Mouse (Mus musculus) spleen, adult 2 months (tissue): ENCODE data around the gene Bcl6. TPM values are rescaled to one million over a fixed set of nuclear protein-coding genes. Genes with fewer than 3 reads are reported as not detected.

Experiments
- DNase-seq, 2 experiments: peaks; one replicate each; pipeline versions ENCODE4 v3.0.0 to v3.0.0-alpha.2; 2012 to 2021; ENCODE audit warnings: low spot score in 2 of 2, low read depth in 1 of 2
- H3K27ac ChIP-seq: fragments of 200-500 bp; 2 replicates; pipeline ENCODE4 v1.5.1; 2012; ENCODE audit warnings: low read length, inconsistent platforms; ENCODE audit not compliant: insufficient read depth
- H3K27me3 ChIP-seq: fragments of 200-500 bp; 2 replicates; pipeline ENCODE4 v1.6.1; 2012; ENCODE audit warnings: mild to moderate bottlenecking, moderate library complexity, low read length, inconsistent platforms; ENCODE audit not compliant: control insufficient read depth, insufficient read depth
- H3K36me3 ChIP-seq: fragments of 200-500 bp; 2 replicates; pipeline ENCODE4 v1.6.1; 2012; ENCODE audit warnings: mild to moderate bottlenecking, low read length, inconsistent platforms; ENCODE audit not compliant: control insufficient read depth, insufficient read depth
- H3K4me1 ChIP-seq: fragments of 200-500 bp; 2 replicates; pipeline ENCODE4 v1.6.1; 2011; ENCODE audit warnings: inconsistent platforms; ENCODE audit not compliant: control insufficient read depth, insufficient read depth, insufficient read length
- H3K4me3 ChIP-seq: fragments of 200-500 bp; 2 replicates; pipeline ENCODE4 v1.5.1; 2011; ENCODE audit warnings: mild to moderate bottlenecking, inconsistent platforms; ENCODE audit not compliant: insufficient read depth, insufficient read length; ENCODE audit errors: extremely low read depth
- CTCF ChIP-seq: fragments of 200-500 bp; IDR thresholded peaks from 2 replicates; pipeline ENCODE4 v1.5.1; 2011; ENCODE audit warnings: mild to moderate bottlenecking, inconsistent platforms; ENCODE audit not compliant: insufficient read depth, insufficient read length, insufficient replicate concordance; ENCODE audit errors: extremely low read depth
- POLR2A ChIP-seq: fragments of 200-500 bp; IDR thresholded peaks from 2 replicates; pipeline ENCODE4 v1.6.1; 2011; ENCODE audit warnings: low read depth, low read length, inconsistent platforms
- WGBS: fragments of 180-500 bp; shearing (Covaris S2); methylation state at CpG from one replicate; pipeline ENCODE4 v1.1.7; 2018; 5-methylcytosine and 5-hydroxymethylcytosine counted together
- polyA plus RNA-seq: library from polyadenylated mRNA; depleted of rRNA; stranded (reverse); fragments of >200 nt; gene quantifications from 2 replicates; pipeline ENCODE4 v1.2.3, GENCODE M21; 2012

The Bcl6 gene
- polyA plus RNA-seq, 1 experiment = 24.1 TPM

GRCm38 (mm10) chr16:23976196-23976595 lies 12.5 kb downstream of the Bcl6 start:
- no peak for DNase-seq
- TF ChIP-seq CTCF = no peak
- TF ChIP-seq POLR2A = no peak
- Histone ChIP-seq H3K36me3 (peaks cover 48% of the 10 kb centered on the region), H3K27me3 (no peaks in the 10 kb centered on the region), H3K27ac (no peak overlapping the region), H3K4me1 (peaks cover 3% of the 10 kb centered on the region; the same call in 1 of the 2 replicates), H3K4me3 (no peak overlapping the region)
- WGBS = 89% methylated on average over 2 of the region's 2 CpGs

DNA sequence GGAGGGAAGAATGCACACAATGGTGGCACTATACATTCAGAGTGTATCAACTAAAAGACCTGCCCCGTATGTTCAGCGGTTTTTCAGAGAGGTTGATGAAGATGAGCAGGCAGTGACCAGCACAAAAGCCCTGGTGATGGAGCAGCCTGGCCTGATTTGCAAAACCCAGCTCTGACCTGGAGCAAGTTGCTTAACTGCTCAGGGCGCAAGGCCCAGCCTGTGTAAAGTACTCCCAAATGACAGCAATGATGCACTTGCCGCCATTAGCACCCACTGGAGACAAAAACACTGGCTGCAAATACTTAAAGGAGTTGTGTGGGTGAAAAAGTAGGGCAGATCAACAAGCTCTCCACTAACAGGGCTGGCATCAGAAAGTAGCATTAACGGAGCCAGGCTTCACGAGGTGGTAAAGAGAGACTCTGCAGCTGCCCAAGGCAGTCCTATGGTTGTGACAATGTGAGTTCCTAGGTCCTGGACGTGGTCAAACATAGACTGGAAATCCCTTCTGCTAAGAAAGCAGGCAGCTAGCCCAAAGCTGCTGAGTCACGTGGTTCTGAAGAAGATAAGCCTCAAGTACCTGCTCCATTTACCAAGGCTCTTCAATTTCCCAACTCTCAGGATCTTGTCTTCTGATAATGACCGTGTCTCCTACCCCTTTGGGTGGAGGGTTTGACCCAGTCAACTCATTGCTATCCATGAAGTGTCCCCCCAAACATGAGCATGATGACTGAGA lies 14.9 kb downstream of the Bcl6 start:
- Histone ChIP-seq H3K27ac (no peak overlapping the region), H3K4me1 (no peaks in the 10 kb centered on the region), H3K36me3 (peaks cover 69% of the 10 kb centered on the region), H3K4me3 (no peak overlapping the region), H3K27me3 (no peaks in the 10 kb centered on the region)
- no peak for TF ChIP-seq CTCF
- no peak for DNase-seq
- 88% methylated on average over 9 of the region's 9 CpGs for WGBS

DNA sequence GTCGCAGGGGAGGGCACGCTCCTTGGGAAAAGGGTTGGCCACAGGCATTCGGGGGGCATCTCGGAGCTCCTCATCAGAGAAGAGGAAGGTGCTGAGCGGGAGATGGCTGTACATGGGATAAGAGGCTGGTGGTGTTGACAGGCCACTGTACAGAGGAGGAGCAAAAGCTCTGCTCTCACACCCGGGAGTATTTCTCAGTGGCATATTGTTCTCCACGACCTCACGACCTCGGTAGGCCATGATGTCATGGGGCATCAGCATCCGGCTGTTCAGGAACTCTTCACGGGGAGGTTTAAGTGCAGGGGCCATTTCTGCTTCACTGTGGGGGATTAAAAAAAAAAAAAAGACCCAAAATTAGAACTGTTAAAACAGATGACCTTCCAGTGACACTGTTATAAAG lies 15.8 kb downstream of the Bcl6 start:
- Histone ChIP-seq H3K4me3 (no peak overlapping the region), H3K36me3 (peaks cover 77% of the 10 kb centered on the region), H3K4me1 (no peaks in the 10 kb centered on the region), H3K27me3 (no peaks in the 10 kb centered on the region), H3K27ac (no peak overlapping the region)
- WGBS = 92% methylated on average over 11 of the region's 11 CpGs
- no peak for DNase-seq
- TF ChIP-seq CTCF (no peak), POLR2A (no peak)

GRCm38 (mm10) chr16:23972126-23972740 lies 16.4 kb downstream of the Bcl6 start:
- DNase-seq = no peak
- TF ChIP-seq CTCF = no peak
- no peak for TF ChIP-seq POLR2A
- Histone ChIP-seq H3K4me1 (no peaks in the 10 kb centered on the region), H3K4me3 (no peak overlapping the region), H3K27ac (no peak overlapping the region), H3K36me3 (peaks cover 80% of the 10 kb centered on the region), H3K27me3 (no peaks in the 10 kb centered on the region)
- WGBS = 91% methylated on average over 20 of the region's 20 CpGs

DNA sequence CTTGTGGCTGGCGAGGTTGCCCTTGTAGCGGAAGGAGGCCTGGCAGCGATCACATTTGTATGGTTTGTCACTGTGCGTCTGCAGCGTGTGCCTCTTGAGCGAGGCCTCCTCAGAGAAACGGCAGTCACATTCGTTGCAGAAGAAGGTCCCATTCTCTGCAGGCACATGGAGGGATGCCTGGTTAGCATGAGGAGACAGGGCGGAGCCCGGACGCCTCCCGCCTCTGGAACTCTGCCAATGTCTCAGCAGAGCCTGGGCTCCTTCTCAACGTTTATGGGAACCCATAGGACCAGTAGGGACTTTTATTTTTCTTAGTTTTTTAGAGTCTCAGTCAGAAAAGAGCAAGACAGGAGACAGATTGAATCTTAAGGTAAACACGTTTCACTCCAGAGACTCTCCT lies 18.7 kb downstream of the Bcl6 start:
- Histone ChIP-seq H3K36me3 (peaks cover 81% of the 10 kb centered on the region), H3K4me1 (no peaks in the 10 kb centered on the region), H3K4me3 (no peak overlapping the region), H3K27ac (no peak overlapping the region), H3K27me3 (no peaks in the 10 kb centered on the region)
- no peak for TF ChIP-seq POLR2A
- TF ChIP-seq CTCF = no peak
- WGBS = 76% methylated on average over 14 of the region's 14 CpGs
- DNase-seq = no peak

DNA sequence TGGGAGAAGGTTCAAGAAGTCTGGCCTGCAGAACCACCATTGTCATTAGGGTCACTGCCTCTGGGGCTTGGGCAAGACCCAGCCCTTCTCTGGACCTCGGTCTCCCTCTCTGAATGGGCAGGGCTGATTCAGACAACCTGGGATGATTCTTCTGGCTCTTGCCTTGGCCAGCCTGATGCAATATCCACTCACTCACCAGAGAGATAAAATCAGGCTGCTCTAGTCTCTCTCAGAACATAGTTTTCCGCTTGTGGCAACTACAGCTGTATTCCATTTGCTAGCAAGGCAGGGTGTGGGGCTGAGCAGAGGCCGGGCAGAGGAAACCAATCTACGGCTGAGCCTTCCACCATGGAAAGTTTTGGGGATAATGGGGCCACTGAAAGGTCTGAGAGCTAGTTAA lies 19.8 kb downstream of the Bcl6 start:
- Histone ChIP-seq H3K27me3 (no peaks in the 10 kb centered on the region), H3K36me3 (peaks cover 80% of the 10 kb centered on the region), H3K4me1 (no peaks in the 10 kb centered on the region), H3K27ac (no peak overlapping the region), H3K4me3 (no peak overlapping the region)
- TF ChIP-seq CTCF (no peak), POLR2A (no peak)
- no peak for DNase-seq
- WGBS = 89% methylated on average over 4 of the region's 4 CpGs

GRCm38 (mm10) chr16:23967301-23967700 lies 21.4 kb downstream of the Bcl6 start:
- peak; percentile 39; the same call in 1 of the 2 replicates for TF ChIP-seq CTCF
- TF ChIP-seq POLR2A = no peak
- peaks cover 65% of the 10 kb centered on the region for H3K36me3 ChIP-seq

More at GRCm38 (mm10) chr16:23967301-23967700, 21.4 kb downstream of the Bcl6 start:
- no peak overlapping the region for H3K27ac ChIP-seq
- DNase-seq = no peak
- no peak overlapping the region for H3K4me3 ChIP-seq
- 82% methylated on average over 7 of the region's 7 CpGs for WGBS
- no peaks in the 10 kb centered on the region for H3K27me3 ChIP-seq
- H3K4me1 ChIP-seq = no peaks in the 10 kb centered on the region
